Mouse (Mus musculus) intestine, postnatal 0 days (tissue): ENCODE results near the gene Acsm2. TPM values are rescaled to one million over a fixed set of nuclear protein-coding genes. Genes with fewer than 3 reads are reported as not detected.

Experiments used
- ATAC-seq: fragments of 200-750 bp; cut with Nextera tagmentation; 2 replicates; pipeline ENCODE4 v1.8.0; 2017; ENCODE audit warnings: mild to moderate bottlenecking, moderate TSS enrichment, moderate library complexity
- H3K27ac ChIP-seq: fragments of 300-500 bp; sonication (generic); 2 replicates; pipeline ENCODE4 v1.5.1; 2014; ENCODE audit warnings: mild to moderate bottlenecking, low read depth, low read length, moderate library complexity
- H3K27me3 ChIP-seq: fragments of 300-500 bp; sonication (generic); replicated peaks from 2 replicates; pipeline ENCODE4 v1.6.1; 2014; ENCODE audit warnings: low read length, mixed read lengths; ENCODE audit not compliant: control insufficient read depth, insufficient read depth
- H3K36me3 ChIP-seq: fragments of 300-500 bp; sonication (generic); 2 replicates; pipeline ENCODE4 v1.6.1; 2014; ENCODE audit warnings: mild to moderate bottlenecking, moderate library complexity; ENCODE audit not compliant: control insufficient read depth, insufficient read depth
- H3K4me1 ChIP-seq: fragments of 300-500 bp; sonication (generic); replicated peaks from 2 replicates; pipeline ENCODE4 v1.6.1; 2014; ENCODE audit warnings: antibody characterized with exemption, low read length, mixed read lengths; ENCODE audit not compliant: control insufficient read depth, insufficient read depth
- H3K4me2 ChIP-seq: fragments of 300-500 bp; sonication (generic); replicated peaks from 2 replicates; pipeline ENCODE4 v1.6.1; 2014; ENCODE audit warnings: low read depth, mild to moderate bottlenecking, moderate library complexity
- H3K4me3 ChIP-seq: fragments of 300-500 bp; sonication (generic); 2 replicates; pipeline ENCODE4 v1.5.1; 2014; ENCODE audit warnings: low read depth, low read length
- H3K9ac ChIP-seq: fragments of 300-500 bp; sonication (generic); 2 replicates; pipeline ENCODE4 v1.6.1; 2014; ENCODE audit warnings: mild to moderate bottlenecking, low read depth, low read length
- H3K9me3 ChIP-seq: fragments of 300-500 bp; sonication (generic); 2 replicates; pipeline ENCODE4 v1.6.1; 2016; ENCODE audit warnings: mixed run types; ENCODE audit not compliant: control insufficient read depth
- CTCF ChIP-seq: sonication (generic); IDR thresholded peaks from 2 replicates; pipeline ENCODE4 v1.5.1; 2016; ENCODE audit warnings: low read depth, mild to moderate bottlenecking, control low read depth, antibody characterized with exemption, moderate library complexity
- WGBS: fragments of 180-500 bp; shearing (Covaris S2); extraction: QIAGEN DNeasy Blood & Tissue Kit; methylation state at CpG from one replicate; pipeline ENCODE4 v1.1.7; 2014; 5-methylcytosine and 5-hydroxymethylcytosine counted together
- polyA plus RNA-seq: library from polyadenylated mRNA; unstranded; fragments of >200 nt; fragmentation: Nextera tagmentation; extraction: Ambion mirVana; gene quantifications from 2 replicates; pipeline ENCODE4 v1.2.1, GENCODE M21; 2015

The Acsm2 gene
- polyA plus RNA-seq, 1 experiment from 2014 or later = not detected

DNA sequence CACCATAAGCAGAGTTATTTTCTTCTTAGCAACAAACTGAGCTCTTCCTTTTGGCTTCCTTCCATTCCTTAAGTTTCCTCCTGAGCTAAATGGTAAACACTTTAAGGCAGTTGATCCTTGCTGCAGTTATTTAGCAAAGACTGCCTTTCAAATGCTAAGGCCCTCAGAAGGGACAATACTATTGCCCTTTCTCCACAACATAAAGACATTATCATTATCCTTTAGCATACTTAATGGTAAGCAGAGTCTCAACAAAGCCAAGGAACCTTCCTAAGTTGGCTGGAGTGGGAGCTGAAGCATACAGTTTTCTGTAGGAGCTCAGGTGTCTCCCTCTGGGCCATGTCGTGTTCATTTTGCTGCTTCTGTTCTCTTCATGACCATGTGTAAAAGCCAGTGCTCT, 41.2 kb downstream of the Acsm2 start:
- Histone ChIP-seq H3K27ac (no peak overlapping the region), H3K9ac (no peak overlapping the region), H3K9me3 (no peaks in the 10 kb centered on the region), H3K4me3 (no peak overlapping the region), H3K4me1 (no peaks in the 10 kb centered on the region), H3K27me3 (no peaks in the 10 kb centered on the region), H3K4me2 (no peak overlapping the region), H3K36me3 (no peaks in the 10 kb centered on the region)
- WGBS = 36% methylated on average over 1 of the region's 1 CpGs
- no peak for TF ChIP-seq CTCF
- no peak for ATAC-seq

DNA sequence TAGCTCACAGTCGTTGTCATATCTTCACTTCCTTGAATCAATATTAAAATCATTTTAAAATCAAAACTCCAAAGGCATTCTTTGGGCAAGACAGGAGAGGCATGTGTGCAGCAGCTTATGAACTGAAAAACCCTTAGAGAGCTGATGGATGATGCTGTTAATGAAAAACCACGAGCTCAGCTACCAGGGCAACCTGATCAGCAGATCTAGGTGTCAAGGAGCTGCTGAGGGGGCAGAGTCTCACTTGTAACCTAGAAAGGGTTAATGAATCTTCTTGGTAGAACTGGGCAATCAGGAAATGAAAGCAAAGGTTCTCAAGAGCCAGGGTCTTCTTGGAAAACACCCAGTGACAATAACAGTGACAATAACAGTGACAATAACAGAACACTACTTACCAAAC, 42.4 kb downstream of the Acsm2 start:
- Histone ChIP-seq H3K27ac (no peak overlapping the region), H3K27me3 (no peaks in the 10 kb centered on the region), H3K9me3 (no peaks in the 10 kb centered on the region), H3K4me2 (no peak overlapping the region), H3K4me1 (no peaks in the 10 kb centered on the region), H3K36me3 (no peaks in the 10 kb centered on the region), H3K9ac (no peak overlapping the region), H3K4me3 (no peak overlapping the region)
- WGBS = 43% methylated on average over 2 of the region's 2 CpGs
- no peak for ATAC-seq
- TF ChIP-seq CTCF = no peak

DNA sequence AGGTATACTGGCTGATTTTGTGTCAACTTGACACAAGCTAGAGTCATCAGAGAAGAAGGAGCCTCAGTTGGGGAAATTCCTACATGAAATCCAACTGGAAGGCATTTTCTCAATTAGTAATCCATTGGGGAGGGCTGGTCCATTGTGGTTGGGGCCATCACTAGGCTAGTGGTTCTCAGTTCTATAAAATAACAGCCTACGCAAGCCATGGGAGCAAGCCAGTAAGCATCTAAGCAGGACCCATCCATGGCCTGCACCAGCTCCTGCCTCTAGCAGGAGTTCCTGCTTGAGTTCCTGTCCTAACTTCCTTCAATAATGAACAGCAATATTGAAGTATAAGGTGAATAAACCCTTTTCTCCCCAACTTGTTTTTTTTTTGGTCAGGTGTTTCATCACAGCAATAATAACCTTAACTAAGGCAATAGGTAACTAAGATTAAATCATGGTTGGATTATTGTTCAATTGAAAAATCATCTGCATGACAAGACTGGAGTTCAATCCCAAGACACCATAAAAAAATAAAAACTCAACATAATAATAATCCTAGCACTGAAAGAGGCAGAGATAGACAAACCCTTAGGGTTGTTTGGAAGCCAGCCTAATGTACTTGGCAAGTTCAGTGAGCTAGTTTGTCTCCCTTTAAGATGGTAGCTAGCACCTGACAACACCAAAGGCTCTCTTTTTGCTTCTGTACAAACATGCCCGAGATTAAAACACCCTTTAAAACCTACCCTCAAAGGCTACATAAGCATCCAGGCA, 47.2 kb downstream of the Acsm2 start:
- ATAC-seq = no peak
- TF ChIP-seq CTCF = no peak
- 81% methylated on average over 2 of the region's 2 CpGs for WGBS

DNA sequence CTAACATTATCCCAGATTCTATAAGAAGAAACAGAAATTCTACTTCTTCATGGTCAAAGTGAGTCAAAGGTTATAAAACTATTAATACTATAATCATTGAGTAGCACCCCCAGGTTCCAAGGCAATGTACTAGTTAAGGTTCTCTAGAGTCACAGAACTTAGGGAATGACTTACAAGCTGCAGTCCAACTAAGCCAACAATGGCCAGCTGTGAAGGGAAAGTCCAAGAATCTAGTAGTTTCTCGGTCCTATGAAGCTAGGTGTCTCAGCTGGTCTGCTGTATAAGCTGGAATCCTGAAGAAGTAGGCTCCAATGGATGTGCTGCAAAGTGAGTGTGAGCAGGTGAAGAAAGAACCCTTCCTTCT, 47.8 kb downstream of the Acsm2 start:
- H3K9me3 ChIP-seq = no peaks in the 10 kb centered on the region
- H3K27me3 ChIP-seq = no peaks in the 10 kb centered on the region
- no peak overlapping the region for H3K4me3 ChIP-seq
- no peaks in the 10 kb centered on the region for H3K36me3 ChIP-seq
- WGBS = 76% methylated on average over 1 of the region's 1 CpGs
- no peaks in the 10 kb centered on the region for H3K4me1 ChIP-seq
- no peak for ATAC-seq
- TF ChIP-seq CTCF = no peak
- H3K27ac ChIP-seq = no peak overlapping the region
- no peak overlapping the region for H3K9ac ChIP-seq
- H3K4me2 ChIP-seq = no peak overlapping the region

More for the DNA sequence above, 47.2 kb downstream of the Acsm2 start:
- no peaks in the 10 kb centered on the region for H3K36me3 ChIP-seq
- H3K4me1 ChIP-seq = no peaks in the 10 kb centered on the region
- H3K9me3 ChIP-seq = no peaks in the 10 kb centered on the region
- no peak overlapping the region for H3K4me2 ChIP-seq
- no peaks in the 10 kb centered on the region for H3K27me3 ChIP-seq
- H3K9ac ChIP-seq = no peak overlapping the region
- H3K27ac ChIP-seq = no peak overlapping the region
- no peak overlapping the region for H3K4me3 ChIP-seq

DNA sequence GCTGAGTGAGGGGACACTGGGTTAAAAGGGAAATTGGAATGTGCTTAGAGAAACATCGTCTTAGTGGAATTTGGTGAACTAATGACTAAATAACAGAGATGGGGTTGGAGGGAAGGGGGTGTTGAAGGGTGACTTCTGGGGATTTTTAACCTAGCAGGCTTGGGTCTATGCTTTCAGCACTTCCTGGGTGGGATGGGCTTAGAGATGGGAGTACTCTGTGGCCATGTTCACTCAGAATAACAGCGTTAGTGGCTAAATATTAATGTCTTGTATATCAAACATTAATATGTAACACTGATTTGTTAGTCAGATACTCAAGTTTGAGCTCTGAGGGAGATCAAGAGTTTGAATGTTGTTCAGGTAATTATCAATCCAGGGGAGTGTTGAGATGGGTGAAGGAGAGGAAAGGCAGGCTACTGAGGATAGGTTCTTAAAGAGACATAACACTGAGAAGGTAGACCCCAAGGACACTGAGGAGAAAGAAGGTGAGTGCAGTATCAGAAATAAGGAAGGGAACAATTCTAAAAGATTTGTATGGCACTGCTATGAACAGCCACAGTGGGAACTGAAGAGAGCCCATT, 50.9 kb downstream of the Acsm2 start:
- Histone ChIP-seq H3K9ac (no peak overlapping the region), H3K9me3 (no peaks in the 10 kb centered on the region), H3K27ac (no peak overlapping the region), H3K4me2 (no peak overlapping the region), H3K27me3 (no peaks in the 10 kb centered on the region), H3K4me1 (no peaks in the 10 kb centered on the region), H3K36me3 (no peaks in the 10 kb centered on the region), H3K4me3 (no peak overlapping the region)
- WGBS = 64% methylated on average over 2 of the region's 2 CpGs
- TF ChIP-seq CTCF = no peak
- ATAC-seq = no peak

DNA sequence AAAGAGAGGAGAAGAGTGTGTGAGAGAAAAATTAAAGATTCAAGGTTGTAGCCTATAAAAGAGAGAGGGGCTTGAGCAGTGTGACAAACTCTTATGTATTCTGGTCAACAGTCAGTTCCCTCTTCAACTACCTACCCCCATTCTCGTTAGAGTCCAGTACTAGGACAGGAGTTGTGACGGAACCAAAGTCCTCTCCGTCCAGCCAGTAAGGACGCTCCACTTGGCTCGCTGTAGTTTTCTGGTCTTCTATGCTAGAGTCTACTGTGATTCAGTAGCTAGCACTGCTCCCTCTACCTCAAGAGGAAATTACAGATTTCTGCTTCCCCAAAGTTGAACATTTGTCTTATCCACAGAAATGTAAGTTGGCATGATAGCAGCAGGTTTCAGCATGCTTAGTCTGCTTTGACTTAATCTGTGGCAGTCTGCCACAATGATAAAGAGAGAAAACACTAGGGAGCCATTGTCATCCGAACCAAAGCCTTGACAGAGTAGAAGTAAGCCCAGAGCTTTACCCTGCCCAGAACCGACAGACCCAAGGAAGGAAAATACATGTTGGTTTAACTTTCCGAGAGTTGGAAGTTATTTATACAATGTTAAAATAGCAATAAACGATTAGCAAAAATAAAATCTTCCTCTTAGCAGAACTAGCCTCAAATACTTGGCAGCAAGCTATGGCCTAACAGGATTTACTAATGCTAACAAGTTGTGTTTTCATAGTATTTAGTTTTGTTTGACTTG, 52.0 kb downstream of the Acsm2 start:
- ATAC-seq = no peak
- Histone ChIP-seq H3K4me2 (no peak overlapping the region), H3K9ac (no peak overlapping the region), H3K4me3 (no peak overlapping the region), H3K27ac (no peak overlapping the region), H3K9me3 (no peaks in the 10 kb centered on the region), H3K36me3 (no peaks in the 10 kb centered on the region), H3K27me3 (no peaks in the 10 kb centered on the region), H3K4me1 (no peaks in the 10 kb centered on the region)
- 71% methylated on average over 9 of the region's 9 CpGs for WGBS
- TF ChIP-seq CTCF = no peak
